Mouse (Mus musculus) frontal cortex, postnatal 36 days (tissue): ENCODE data around the gene Rab3ip.

ENCODE experiments used
- DNase-seq, 2 experiments: peaks; one replicate each; pipeline ENCODE4 v3.0.0; 2022; ENCODE audit warnings: low spot score in 2 of 2

Gene Rab3ip

DNA sequence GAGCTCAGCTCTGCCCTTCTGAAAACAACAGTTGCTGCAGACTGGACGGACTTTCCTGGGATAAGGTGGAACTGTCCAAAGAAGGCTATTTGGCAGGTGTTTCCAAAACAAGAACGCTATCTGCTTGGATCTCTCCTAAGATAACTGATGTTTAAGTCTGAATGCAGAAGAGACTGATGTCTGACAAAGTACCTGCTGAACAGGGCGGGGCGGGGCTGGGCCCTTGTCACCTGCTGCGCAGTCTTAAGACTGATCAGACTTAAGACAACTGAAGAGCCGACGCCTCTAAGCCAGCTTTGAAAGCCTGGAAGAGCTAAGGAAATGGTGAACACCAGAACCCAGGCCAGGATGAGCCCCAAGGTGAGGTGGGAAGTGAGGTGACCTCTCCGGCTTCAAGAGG, 29.9 kb downstream of the Rab3ip start:
- DNase-seq: no peak

GRCm38 (mm10) chr10:116919368-116920317, 30.9 kb downstream of the Rab3ip start:
- DNase-seq: no peak

GRCm38 (mm10) chr10:116916581-116916980, 34.0 kb downstream of the Rab3ip start:
- no peak for DNase-seq

GRCm38 (mm10) chr10:116915286-116915685, 35.3 kb downstream of the Rab3ip start:
- DNase-seq: no peak

- DNase-seq: no peak
These were observed 36.0 kb downstream of the Rab3ip start for GRCm38 (mm10) chr10:116914586-116914985.

GRCm38 (mm10) chr10:116913647-116914273, 36.8 kb downstream of the Rab3ip start:
- DNase-seq: no peak

DNA sequence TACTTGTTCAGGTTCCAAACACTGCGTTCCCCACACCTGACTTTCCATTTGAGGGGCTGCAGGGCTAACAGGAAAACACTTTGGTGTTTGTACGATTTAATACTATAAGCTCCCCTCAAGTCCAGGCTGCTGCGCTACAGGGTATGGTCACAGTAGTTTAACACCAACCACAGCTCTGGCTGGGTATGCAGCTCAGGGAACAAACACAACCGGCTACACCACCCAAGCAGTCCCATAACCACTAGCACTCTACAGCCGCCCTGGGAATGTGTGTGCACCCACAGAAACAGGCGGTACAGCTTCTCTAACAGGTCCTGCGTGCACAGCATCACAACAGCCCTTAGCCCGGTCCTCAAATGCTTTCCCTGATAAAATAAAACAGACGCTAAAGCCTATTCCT, 37.7 kb downstream of the Rab3ip start:
- no peak for DNase-seq

DNA sequence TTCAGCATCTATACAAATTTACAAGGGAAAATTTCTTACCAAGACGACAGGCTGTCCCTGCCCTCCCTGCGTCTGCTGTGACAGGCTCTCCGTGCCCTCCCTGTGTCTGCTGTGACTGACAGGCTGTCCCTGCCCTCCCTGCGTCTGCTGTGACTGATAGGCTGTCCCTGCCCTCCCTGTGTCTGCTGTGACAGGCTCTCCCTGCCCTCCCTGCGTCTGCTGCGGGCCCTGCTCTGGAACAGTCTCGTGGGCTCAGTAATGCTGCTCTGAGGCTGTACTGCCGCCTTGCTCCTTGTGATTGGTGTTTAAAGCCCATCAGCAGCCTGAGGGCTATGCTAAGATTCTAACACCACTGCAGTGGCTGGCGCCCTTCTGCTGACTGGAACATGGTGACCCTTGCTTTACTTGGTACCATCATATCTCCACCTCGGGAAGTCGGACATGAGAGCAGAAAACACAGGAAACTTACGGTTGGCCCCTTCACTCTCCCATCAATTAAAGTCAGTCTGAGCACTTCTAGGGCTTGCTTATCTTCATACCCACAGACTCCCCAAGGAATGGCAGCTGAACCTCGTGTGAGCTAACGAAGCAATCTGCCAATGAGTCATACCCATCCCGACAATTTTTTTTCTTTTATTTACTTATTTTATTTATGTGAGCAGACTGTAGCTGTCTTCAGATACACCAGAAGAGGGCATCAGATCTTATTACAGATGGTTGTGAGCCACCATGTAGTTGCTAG, 41.5 kb downstream of the Rab3ip start:
- DNase-seq: no peak

DNA sequence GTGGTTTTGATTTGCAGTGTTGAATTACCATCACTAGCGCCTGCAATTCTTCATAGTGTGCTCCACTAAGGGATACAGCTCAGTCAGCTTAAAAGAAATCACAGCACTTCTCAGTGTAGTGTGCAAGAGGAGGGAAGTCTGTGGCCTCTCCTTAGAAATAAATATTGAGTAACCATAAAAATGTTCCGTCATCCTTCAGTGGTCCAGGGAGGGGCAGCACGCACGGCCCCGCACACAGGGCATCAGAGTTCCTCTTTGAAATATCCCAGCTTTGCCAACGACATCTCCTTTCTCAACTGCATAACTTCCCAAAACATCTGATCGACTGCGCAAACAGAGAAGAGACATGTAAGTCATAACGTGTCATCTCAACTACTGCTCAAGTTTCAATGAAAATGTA, 43.8 kb downstream of the Rab3ip start:
- DNase-seq: no peak

- no peak for DNase-seq
These were observed 46.1 kb downstream of the Rab3ip start for GRCm38 (mm10) chr10:116904503-116904908.

DNA sequence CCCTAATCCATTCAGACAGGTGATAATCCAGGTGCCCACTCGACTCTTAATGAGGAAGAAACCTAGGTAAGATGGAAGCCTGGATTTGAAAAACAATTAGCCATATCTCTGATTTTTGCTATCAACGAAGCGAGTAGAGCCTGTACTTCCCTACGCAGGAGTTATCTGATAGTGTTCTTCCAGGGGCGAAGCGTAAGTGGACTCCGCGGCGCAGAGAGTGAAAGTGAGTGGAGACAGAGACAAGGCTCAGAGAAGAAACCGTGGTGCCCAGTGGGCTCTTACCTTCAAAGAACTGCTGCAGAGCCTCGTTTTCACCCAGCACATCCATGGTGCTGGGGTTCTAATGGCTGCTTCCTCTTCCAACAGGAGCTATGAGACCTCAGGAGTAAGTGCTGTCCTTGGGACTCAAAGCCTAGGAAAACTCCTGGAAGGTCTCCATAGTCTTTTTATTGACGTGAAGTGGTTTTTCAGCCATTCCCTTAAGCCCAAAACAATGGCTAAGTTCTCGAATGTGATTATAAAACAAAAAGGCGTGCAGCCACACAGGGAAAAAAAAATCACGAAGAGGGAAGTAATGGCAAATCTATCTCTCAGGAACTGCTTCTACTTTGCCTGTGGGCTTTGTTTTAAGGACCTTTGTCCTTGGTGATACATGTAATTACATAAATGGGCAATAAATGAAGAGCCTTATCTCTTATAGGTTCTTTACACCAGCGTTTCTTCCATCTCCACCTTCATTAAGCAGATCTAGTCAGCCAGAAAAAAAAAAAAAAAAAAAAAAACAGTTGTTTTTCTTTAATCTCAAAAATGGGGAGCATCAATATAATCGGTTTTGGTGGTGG, 54.0 kb downstream of the Rab3ip start, which contains the start of gene Myrfl:
Myrfl (minus strand) TSS at position 584 of the 842 bp plus-strand sequence.
- no peak for DNase-seq

DNA sequence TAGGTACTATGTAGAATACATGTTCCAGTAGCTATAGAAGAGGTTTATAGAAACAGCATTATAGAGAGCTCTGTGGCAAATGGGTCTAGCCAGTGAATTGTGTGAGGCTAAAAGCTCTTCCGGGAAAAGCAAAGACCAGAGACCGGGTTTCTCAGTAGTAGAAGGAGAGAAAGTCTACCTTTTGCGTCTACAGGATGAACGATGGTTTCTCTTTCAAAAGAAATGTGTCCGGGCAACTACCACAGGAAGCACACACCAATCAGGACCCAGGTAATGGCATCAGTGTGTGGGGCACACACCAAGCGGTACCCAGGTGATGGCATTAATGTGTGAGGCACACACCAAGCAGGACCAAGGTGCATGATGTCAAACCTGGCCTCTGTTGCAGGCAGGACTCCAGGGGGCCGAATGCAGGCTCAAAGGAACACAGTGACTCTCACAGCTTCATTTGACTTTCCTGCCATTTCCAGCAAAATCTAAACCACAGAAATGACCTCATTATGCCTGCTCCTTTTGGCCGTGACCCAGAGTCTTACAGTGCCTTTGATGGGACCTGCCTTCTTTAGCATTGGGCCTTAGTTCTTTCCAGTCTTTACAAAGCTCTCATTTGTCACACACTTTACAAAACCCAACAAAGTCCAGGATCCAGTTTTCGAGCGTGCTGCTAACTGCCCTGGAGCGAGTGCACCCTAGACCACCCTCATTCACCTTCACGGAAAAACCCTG, 55.3 kb downstream of the Rab3ip start:
- DNase-seq: no peak

- DNase-seq: no peak
These were observed 56.0 kb downstream of the Rab3ip start for GRCm38 (mm10) chr10:116894540-116894939.

DNA sequence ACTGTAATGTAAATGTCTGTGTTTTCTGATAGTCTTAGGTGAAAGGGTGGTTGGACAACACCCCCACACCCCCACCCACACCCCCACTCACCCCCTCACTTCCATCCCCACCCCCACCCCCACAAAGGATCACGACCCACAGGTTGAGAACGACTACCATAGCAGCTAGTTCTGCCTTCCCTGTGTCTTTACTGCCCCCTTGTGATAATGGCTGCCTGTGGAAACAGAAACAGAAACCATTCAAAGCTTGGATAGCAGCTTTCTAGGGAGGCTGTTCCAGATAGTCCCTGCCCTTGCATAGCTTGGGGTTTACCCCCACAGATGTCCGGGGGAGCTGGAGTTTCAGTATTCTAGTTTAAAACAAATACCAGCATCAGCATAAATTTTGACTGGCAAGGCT, 56.8 kb downstream of the Rab3ip start:
- DNase-seq: peak in 1 of 2 experiments; percentile 33

GRCm38 (mm10) chr10:116890587-116890986, 60.0 kb downstream of the Rab3ip start:
- DNase-seq: no peak

GRCm38 (mm10) chr10:116884552-116884951, 66.0 kb downstream of the Rab3ip start:
- DNase-seq: no peak

GRCm38 (mm10) chr10:116883531-116883930, 67.0 kb downstream of the Rab3ip start:
- no peak for DNase-seq

DNA sequence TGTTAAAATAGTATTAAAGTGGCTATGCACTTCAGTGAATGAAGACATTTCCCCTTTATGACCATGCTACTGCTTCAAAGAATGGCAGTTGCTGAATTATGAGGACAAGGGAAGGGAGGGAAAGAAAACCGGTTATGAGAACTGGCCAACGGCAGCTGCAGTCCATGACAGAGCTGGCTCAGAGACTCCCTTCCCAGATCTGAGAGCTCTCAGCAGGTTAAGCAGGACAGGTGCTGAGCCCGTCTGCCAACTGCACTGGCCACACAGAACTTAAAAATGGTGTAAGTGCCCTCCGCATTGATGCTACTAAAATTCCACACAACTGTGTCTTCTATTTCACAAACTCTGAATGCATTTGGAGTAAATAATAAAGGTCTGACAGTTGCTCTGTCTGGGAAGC, 73.1 kb downstream of the Rab3ip start:
- DNase-seq: no peak

- DNase-seq: no peak
These were observed 76.1 kb downstream of the Rab3ip start for GRCm38 (mm10) chr10:116874490-116874889.

DNA sequence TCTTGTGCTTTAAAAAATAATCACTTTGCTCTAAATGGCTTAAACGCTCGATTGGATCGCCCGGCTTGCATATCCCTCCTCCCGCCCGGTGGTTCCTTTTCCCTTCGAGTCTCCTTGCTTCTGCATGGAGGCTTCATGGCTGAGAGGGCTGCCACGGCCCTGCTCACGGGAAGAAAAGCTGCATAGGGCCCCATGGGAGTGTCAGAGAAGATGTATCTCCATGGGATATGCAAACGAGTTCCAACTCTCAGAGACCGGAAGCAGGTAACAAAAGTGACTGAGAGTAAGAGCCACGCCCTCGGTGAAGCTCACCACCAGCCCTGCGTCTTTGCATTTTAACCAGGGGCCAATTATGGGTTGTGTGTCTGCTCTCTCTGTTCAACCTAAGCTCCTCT, 78.6 kb downstream of the Rab3ip start:
- DNase-seq: no peak
